Mouse (Mus musculus): ENCODE results near the gene Eif1. TPM values are rescaled to one million over a fixed set of nuclear protein-coding genes. Genes with fewer than 3 reads are reported as not detected.
"Not testable (repeated sequence)": the region's sequence is repeated elsewhere in the genome, so short reads cannot be mapped to it uniquely, and the experiment has no call there.

Gene Eif1
- polyA plus RNA-seq, 1 experiment from 2014 or later: 1,650 TPM

- WGBS: 84% methylated on average over 5 of the region's 5 CpGs
- Histone ChIP-seq H3K4me2 (replicated peaks; ENCODE audit: low read depth) (no peak overlapping the region), H3K4me3 (ENCODE audit: low read depth, low read length) (no peak overlapping the region), H3K4me1 (replicated peaks; ENCODE audit: control insufficient read depth, insufficient read depth, low read length) (no peaks in the 10 kb centered on the region), H3K9ac (ENCODE audit: low read depth, low read length) (no peak overlapping the region), H3K27me3 (replicated peaks; ENCODE audit: control insufficient read depth, insufficient read depth, low read length) (no peaks in the 10 kb centered on the region), H3K27ac (ENCODE audit: low read depth, low read length) (no peak overlapping the region), H3K9me3 (ENCODE audit: control insufficient read depth) (no peaks in the 10 kb centered on the region), H3K36me3 (ENCODE audit: control insufficient read depth, insufficient read depth) (no peaks in the 10 kb centered on the region)
- ATAC-seq: no peak
- no peak for TF ChIP-seq CTCF (IDR thresholded peaks at IDR 0.05; ENCODE audit: low read depth)
These were observed 11.8 kb upstream of the Eif1 start for GRCm38 (mm10) chr11:100307900-100308299.

- not testable (repeated sequence) for H3K27me3 ChIP-seq (replicated peaks; ENCODE audit: control insufficient read depth, insufficient read depth, low read length); H3K4me2 ChIP-seq (replicated peaks; ENCODE audit: low read depth); H3K27ac ChIP-seq (ENCODE audit: low read depth, low read length); H3K4me3 ChIP-seq (ENCODE audit: low read depth, low read length); H3K9me3 ChIP-seq (ENCODE audit: control insufficient read depth); H3K9ac ChIP-seq (ENCODE audit: low read depth, low read length); H3K36me3 ChIP-seq (ENCODE audit: control insufficient read depth, insufficient read depth); ATAC-seq; H3K4me1 ChIP-seq (replicated peaks; ENCODE audit: control insufficient read depth, insufficient read depth, low read length)
- 90% methylated on average over 6 of the region's 6 CpGs for WGBS
These were observed 11.0 kb upstream of the Eif1 start for GRCm38 (mm10) chr11:100308672-100309071.

- H3K27ac ChIP-seq (ENCODE audit: low read depth, low read length): no peak overlapping the region
- ATAC-seq: no peak
- TF ChIP-seq CTCF (IDR thresholded peaks at IDR 0.05; ENCODE audit: low read depth): no peak
- H3K4me3 ChIP-seq (ENCODE audit: low read depth, low read length): no peak overlapping the region
- no peaks in the 10 kb centered on the region for H3K36me3 ChIP-seq (ENCODE audit: control insufficient read depth, insufficient read depth)
- no peak overlapping the region for H3K4me2 ChIP-seq (replicated peaks; ENCODE audit: low read depth)
- WGBS: 81% methylated on average over 1 of the region's 1 CpGs
- no peak overlapping the region for H3K9ac ChIP-seq (ENCODE audit: low read depth, low read length)
- no peaks in the 10 kb centered on the region for H3K9me3 ChIP-seq (ENCODE audit: control insufficient read depth)
- no peaks in the 10 kb centered on the region for H3K4me1 ChIP-seq (replicated peaks; ENCODE audit: control insufficient read depth, insufficient read depth, low read length)
- no peaks in the 10 kb centered on the region for H3K27me3 ChIP-seq (replicated peaks; ENCODE audit: control insufficient read depth, insufficient read depth, low read length)
These were observed 8.0 kb upstream of the Eif1 start for GRCm38 (mm10) chr11:100311656-100312055.

GRCm38 (mm10) chr11:100312096-100312679, 7.5 kb upstream of the Eif1 start:
- no peaks in the 10 kb centered on the region for H3K36me3 ChIP-seq (ENCODE audit: control insufficient read depth, insufficient read depth)
- no peak overlapping the region for H3K9ac ChIP-seq (ENCODE audit: low read depth, low read length)
- no peak for TF ChIP-seq CTCF (IDR thresholded peaks at IDR 0.05; ENCODE audit: low read depth)
- no peaks in the 10 kb centered on the region for H3K9me3 ChIP-seq (ENCODE audit: control insufficient read depth)
- ATAC-seq: no peak
- no peaks in the 10 kb centered on the region for H3K4me1 ChIP-seq (replicated peaks; ENCODE audit: control insufficient read depth, insufficient read depth, low read length)
- no peaks in the 10 kb centered on the region for H3K27me3 ChIP-seq (replicated peaks; ENCODE audit: control insufficient read depth, insufficient read depth, low read length)
- no peak overlapping the region for H3K27ac ChIP-seq (ENCODE audit: low read depth, low read length)
- no peak overlapping the region for H3K4me3 ChIP-seq (ENCODE audit: low read depth, low read length)
- H3K4me2 ChIP-seq (replicated peaks; ENCODE audit: low read depth): no peak overlapping the region
- 35% methylated on average over 5 of the region's 5 CpGs for WGBS

- Histone ChIP-seq H3K4me2 (replicated peaks; ENCODE audit: low read depth) (no peak overlapping the region), H3K27me3 (replicated peaks; ENCODE audit: control insufficient read depth, insufficient read depth, low read length) (no peaks in the 10 kb centered on the region), H3K4me1 (replicated peaks; ENCODE audit: control insufficient read depth, insufficient read depth, low read length) (no peaks in the 10 kb centered on the region), H3K9me3 (ENCODE audit: control insufficient read depth) (no peaks in the 10 kb centered on the region), H3K9ac (ENCODE audit: low read depth, low read length) (no peak overlapping the region), H3K4me3 (ENCODE audit: low read depth, low read length) (no peak overlapping the region), H3K27ac (ENCODE audit: low read depth, low read length) (no peak overlapping the region), H3K36me3 (ENCODE audit: control insufficient read depth, insufficient read depth) (no peaks in the 10 kb centered on the region)
- ATAC-seq: peak; percentile 68; the same call in 1 of the 2 replicates
- WGBS: 72% methylated on average over 6 of the region's 6 CpGs
- no peak for TF ChIP-seq CTCF (IDR thresholded peaks at IDR 0.05; ENCODE audit: low read depth)
These were observed 6.3 kb upstream of the Eif1 start for GRCm38 (mm10) chr11:100313424-100313823.

GRCm38 (mm10) chr11:100315439-100315838, 4.2 kb upstream of the Eif1 start:
- Histone ChIP-seq H3K9me3 (ENCODE audit: control insufficient read depth) (no peaks in the 10 kb centered on the region), H3K4me1 (replicated peaks; ENCODE audit: control insufficient read depth, insufficient read depth, low read length) (no peaks in the 10 kb centered on the region), H3K27me3 (replicated peaks; ENCODE audit: control insufficient read depth, insufficient read depth, low read length) (no peaks in the 10 kb centered on the region), H3K36me3 (ENCODE audit: control insufficient read depth, insufficient read depth) (no peaks in the 10 kb centered on the region), H3K9ac (ENCODE audit: low read depth, low read length) (no peak overlapping the region), H3K4me2 (replicated peaks; ENCODE audit: low read depth) (no peak overlapping the region), H3K27ac (ENCODE audit: low read depth, low read length) (no peak overlapping the region), H3K4me3 (ENCODE audit: low read depth, low read length) (no peak overlapping the region)
- ATAC-seq: no peak
- WGBS: 91% methylated on average over 5 of the region's 5 CpGs
- TF ChIP-seq CTCF (IDR thresholded peaks at IDR 0.05; ENCODE audit: low read depth): no peak

Data from intestine, postnatal 0 days (tissue).